Mouse (Mus musculus) midbrain, embryonic 11.5 days (tissue): Measurements from ENCODE around the gene Fam228b. TPM values are rescaled to one million over a fixed set of nuclear protein-coding genes. Genes with fewer than 3 reads are reported as not detected.

ENCODE experiments used
- ATAC-seq: fragments of 200-750 bp; cut with Nextera tagmentation; 2 replicates; pipeline ENCODE4 v1.8.0; 2017; ENCODE audit warnings: moderate TSS enrichment, moderate library complexity; ENCODE audit not compliant: low FRiP score
- DNase-seq: peaks from one replicate; pipeline ENCODE4 v3.0.0; 2015; ENCODE audit warnings: low spot score; ENCODE audit errors: missing footprints
- H3K27ac ChIP-seq: fragments of 300-500 bp; sonication (generic); 2 replicates; pipeline ENCODE4 v1.5.1; 2014; ENCODE audit warnings: low read depth, low read length
- H3K27me3 ChIP-seq: fragments of 300-500 bp; sonication (generic); 2 replicates; pipeline ENCODE4 v1.6.1; 2014; ENCODE audit warnings: mild to moderate bottlenecking, low read length, moderate library complexity, mixed read lengths; ENCODE audit not compliant: control insufficient read depth, insufficient read depth
- H3K36me3 ChIP-seq: fragments of 300-500 bp; sonication (generic); 2 replicates; pipeline ENCODE4 v1.6.1; 2014; ENCODE audit warnings: mild to moderate bottlenecking, low read length, moderate library complexity, mixed read lengths; ENCODE audit not compliant: control insufficient read depth, insufficient read depth
- H3K4me1 ChIP-seq: fragments of 300-500 bp; sonication (generic); 2 replicates; pipeline ENCODE4 v1.6.1; 2014; ENCODE audit warnings: low read length; ENCODE audit not compliant: control insufficient read depth, insufficient read depth
- H3K4me2 ChIP-seq: fragments of 300-500 bp; sonication (generic); 2 replicates; pipeline ENCODE4 v1.6.1; 2014; ENCODE audit warnings: mild to moderate bottlenecking, moderate library complexity
- H3K4me3 ChIP-seq: fragments of 300-500 bp; sonication (generic); 2 replicates; pipeline ENCODE4 v1.5.1; 2014; ENCODE audit warnings: low read depth, low read length
- H3K9ac ChIP-seq: fragments of 300-500 bp; sonication (generic); 2 replicates; pipeline ENCODE4 v1.6.1; 2014; ENCODE audit warnings: low read length
- H3K9me3 ChIP-seq: fragments of 300-500 bp; sonication (generic); 2 replicates; pipeline ENCODE4 v1.6.1; 2016; ENCODE audit warnings: low read length; ENCODE audit not compliant: control insufficient read depth
- WGBS: fragments of 180-500 bp; shearing (Covaris S2); extraction: QIAGEN DNeasy Blood & Tissue Kit; methylation state at CpG from one replicate; pipeline ENCODE4 v1.1.7; 2014; 5-methylcytosine and 5-hydroxymethylcytosine counted together
- polyA plus RNA-seq: library from polyadenylated mRNA; unstranded; fragments of >200 nt; fragmentation: Nextera tagmentation; extraction: Ambion mirVana; gene quantifications from 2 replicates; pipeline ENCODE4 v1.2.1, GENCODE M21; 2014

The Fam228b gene
- polyA plus RNA-seq, 1 experiment from 2014 or later: 4.3 TPM

GRCm38 (mm10) chr12:4729165-4729564 is 39.9 kb downstream of the Fam228b start:
- no peak overlapping the region for H3K27ac ChIP-seq
- H3K36me3 ChIP-seq: no peaks in the 10 kb centered on the region
- 87% methylated on average over 3 of the region's 3 CpGs for WGBS
- H3K4me1 ChIP-seq: no peaks in the 10 kb centered on the region
- H3K9ac ChIP-seq: no peak overlapping the region
- no peaks in the 10 kb centered on the region for H3K27me3 ChIP-seq
- no peak overlapping the region for H3K4me3 ChIP-seq
- DNase-seq (peak; percentile 86), ATAC-seq (no peak)
- H3K4me2 ChIP-seq: no peak overlapping the region
- H3K9me3 ChIP-seq: no peaks in the 10 kb centered on the region

GRCm38 (mm10) chr12:4719762-4720754 is 49.0 kb downstream of the Fam228b start:
- H3K27ac ChIP-seq: no peak overlapping the region
- ATAC-seq (no peak), DNase-seq (no peak)
- no peak overlapping the region for H3K9ac ChIP-seq
- H3K27me3 ChIP-seq: no peaks in the 10 kb centered on the region
- no peak overlapping the region for H3K4me2 ChIP-seq
- WGBS: 80% methylated on average over 17 of the region's 17 CpGs
- H3K9me3 ChIP-seq: no peaks in the 10 kb centered on the region
- H3K36me3 ChIP-seq: no peaks in the 10 kb centered on the region
- no peak overlapping the region for H3K4me3 ChIP-seq
- no peaks in the 10 kb centered on the region for H3K4me1 ChIP-seq

- Histone ChIP-seq H3K4me3 (no peak overlapping the region), H3K27ac (no peak overlapping the region), H3K9me3 (no peaks in the 10 kb centered on the region), H3K36me3 (no peaks in the 10 kb centered on the region), H3K4me2 (no peak overlapping the region), H3K9ac (no peak overlapping the region), H3K4me1 (no peaks in the 10 kb centered on the region), H3K27me3 (no peaks in the 10 kb centered on the region)
- ATAC-seq: no peak
- no peak for DNase-seq
- 86% methylated on average over 13 of the region's 13 CpGs for WGBS
These were observed 49.9 kb downstream of the Fam228b start for GRCm38 (mm10) chr12:4719066-4719761.

- Histone ChIP-seq H3K9ac (no peak overlapping the region), H3K27me3 (no peaks in the 10 kb centered on the region), H3K4me3 (no peak overlapping the region), H3K9me3 (no peaks in the 10 kb centered on the region), H3K36me3 (no peaks in the 10 kb centered on the region), H3K4me2 (no peak overlapping the region), H3K4me1 (no peaks in the 10 kb centered on the region), H3K27ac (no peak overlapping the region)
- DNase-seq (no peak), ATAC-seq (peak; percentile 76; the same call in 1 of the 2 replicates)
- 10% methylated on average over 7 of the region's 7 CpGs for WGBS
These were observed 51.6 kb downstream of the Fam228b start for GRCm38 (mm10) chr12:4717417-4717816.

GRCm38 (mm10) chr12:4715606-4716005 is 53.5 kb downstream of the Fam228b start:
- H3K4me3 ChIP-seq: no peak overlapping the region

GRCm38 (mm10) chr12:4713361-4713760 is 55.7 kb downstream of the Fam228b start:
- WGBS: 88% methylated on average over 4 of the region's 4 CpGs
- no peaks in the 10 kb centered on the region for H3K9me3 ChIP-seq
- peaks cover 3% of the 10 kb centered on the region; the same call in 1 of the 2 replicates for H3K36me3 ChIP-seq
- no peak overlapping the region for H3K9ac ChIP-seq
- ATAC-seq (no peak), DNase-seq (no peak)
- H3K27me3 ChIP-seq: no peaks in the 10 kb centered on the region
- H3K27ac ChIP-seq: no peak overlapping the region
- no peaks in the 10 kb centered on the region for H3K4me1 ChIP-seq
- H3K4me3 ChIP-seq: no peak overlapping the region
- H3K4me2 ChIP-seq: no peak overlapping the region

More at GRCm38 (mm10) chr12:4715606-4716005, 53.5 kb downstream of the Fam228b start:
- WGBS: 85% methylated on average over 10 of the region's 10 CpGs
- Histone ChIP-seq H3K4me1 (no peaks in the 10 kb centered on the region), H3K27me3 (no peaks in the 10 kb centered on the region), H3K9ac (no peak overlapping the region), H3K36me3 (no peaks in the 10 kb centered on the region), H3K4me2 (no peak overlapping the region), H3K9me3 (no peaks in the 10 kb centered on the region), H3K27ac (no peak overlapping the region)
- DNase-seq: no peak
- ATAC-seq: no peak

- Histone ChIP-seq H3K9ac (no peak overlapping the region), H3K27ac (no peak overlapping the region), H3K27me3 (no peaks in the 10 kb centered on the region), H3K4me1 (no peaks in the 10 kb centered on the region), H3K36me3 (peaks cover 3% of the 10 kb centered on the region; the same call in 1 of the 2 replicates), H3K4me2 (no peak overlapping the region), H3K9me3 (no peaks in the 10 kb centered on the region), H3K4me3 (no peak overlapping the region)
- 89% methylated on average over 7 of the region's 7 CpGs for WGBS
- ATAC-seq (no peak), DNase-seq (no peak)
These were observed 59.1 kb downstream of the Fam228b start for GRCm38 (mm10) chr12:4709926-4710325.

GRCm38 (mm10) chr12:4708881-4709604 is 60.0 kb downstream of the Fam228b start:
- H3K27ac ChIP-seq: no peak overlapping the region
- H3K36me3 ChIP-seq: peaks cover 3% of the 10 kb centered on the region; the same call in 1 of the 2 replicates
- 80% methylated on average over 8 of the region's 8 CpGs for WGBS
- no peak overlapping the region for H3K4me2 ChIP-seq
- H3K4me3 ChIP-seq: no peak overlapping the region
- DNase-seq (no peak), ATAC-seq (no peak)
- H3K9me3 ChIP-seq: no peaks in the 10 kb centered on the region
- no peaks in the 10 kb centered on the region for H3K4me1 ChIP-seq
- no peak overlapping the region for H3K9ac ChIP-seq
- H3K27me3 ChIP-seq: no peaks in the 10 kb centered on the region
